Mouse (Mus musculus): ENCODE data around the gene Ppox.
"Not testable (repeated sequence)": the region's sequence is repeated elsewhere in the genome, so short reads cannot be mapped to it uniquely, and the experiment has no call there.

Ppox gene

GRCm38 (mm10) chr1:171280916-171281527 is at the start of gene Ppox:
Ppox (minus strand) TSS chr1:171281186.
- DNase-seq (ENCODE audit: low spot score in 2 of 2), result peak; percentile 93 to 96

- peak in 1 of 2 experiments; percentile 28 for DNase-seq (ENCODE audit: low spot score in 2 of 2)
These were observed 49.2 kb upstream of the Ppox start for GRCm38 (mm10) chr1:171330216-171330560.

GRCm38 (mm10) chr1:171329433-171330215 is 48.6 kb upstream of the Ppox start:
- peak in 1 of 2 experiments; percentile 33 for DNase-seq (ENCODE audit: low spot score in 2 of 2)

- DNase-seq (ENCODE audit: low spot score in 2 of 2), result peak; percentile 93 to 94
These were observed 48.0 kb upstream of the Ppox start, which contains the start of gene Dedd for GRCm38 (mm10) chr1:171328839-171329432. Dedd (plus strand) TSS chr1:171329145.

- no peak for DNase-seq (ENCODE audit: low spot score in 2 of 2)
These were observed 47.3 kb upstream of the Ppox start for GRCm38 (mm10) chr1:171328244-171328643.

GRCm38 (mm10) chr1:171326588-171326987 is 45.6 kb upstream of the Ppox start:
- DNase-seq (ENCODE audit: low spot score in 2 of 2), result not testable (repeated sequence)

GRCm38 (mm10) chr1:171325571-171325970 is 44.6 kb upstream of the Ppox start:
- DNase-seq (ENCODE audit: low spot score in 2 of 2), result no peak

- DNase-seq (ENCODE audit: low spot score in 2 of 2), result no peak
These were observed 41.0 kb upstream of the Ppox start for GRCm38 (mm10) chr1:171322012-171322411.

- DNase-seq (ENCODE audit: low spot score in 2 of 2), result no peak
These were observed 40.4 kb upstream of the Ppox start for GRCm38 (mm10) chr1:171321415-171321814.

GRCm38 (mm10) chr1:171320151-171320550 is 39.2 kb upstream of the Ppox start:
- DNase-seq (ENCODE audit: low spot score in 2 of 2), result no peak

GRCm38 (mm10) chr1:171319748-171320147 is 38.8 kb upstream of the Ppox start:
- no peak for DNase-seq (ENCODE audit: low spot score in 2 of 2)

- no peak for DNase-seq (ENCODE audit: low spot score in 2 of 2)
These were observed 28.3 kb upstream of the Ppox start for GRCm38 (mm10) chr1:171309321-171309720.

GRCm38 (mm10) chr1:171306157-171306556 is 25.2 kb upstream of the Ppox start:
- DNase-seq (ENCODE audit: low spot score in 2 of 2), result not testable (repeated sequence)

GRCm38 (mm10) chr1:171298226-171298625 is 17.2 kb upstream of the Ppox start:
- no peak for DNase-seq (ENCODE audit: low spot score in 2 of 2)

GRCm38 (mm10) chr1:171295063-171295402 is 14.0 kb upstream of the Ppox start:
- DNase-seq (ENCODE audit: low spot score in 2 of 2), result no peak

GRCm38 (mm10) chr1:171294298-171295062 is 13.5 kb upstream of the Ppox start, which contains the start of gene Ufc1:
Ufc1 (minus strand) TSS chr1:171295024.
- DNase-seq (ENCODE audit: low spot score in 2 of 2), result peak; percentile 88 to 90

- DNase-seq (ENCODE audit: low spot score in 2 of 2), result no peak
These were observed 12.9 kb upstream of the Ppox start for GRCm38 (mm10) chr1:171293906-171294297.

GRCm38 (mm10) chr1:171293351-171293750 is 12.4 kb upstream of the Ppox start:
- DNase-seq (ENCODE audit: low spot score in 2 of 2), result no peak

- DNase-seq (ENCODE audit: low spot score in 2 of 2), result no peak
These were observed 7.3 kb upstream of the Ppox start for GRCm38 (mm10) chr1:171288328-171288727.

GRCm38 (mm10) chr1:171287136-171288081 is 6.4 kb upstream of the Ppox start, which contains the start of gene Usp21:
Usp21 (minus strand) TSS chr1:171287991.
- DNase-seq (ENCODE audit: low spot score in 2 of 2), result peak; percentile 92 to 96

- DNase-seq (ENCODE audit: low spot score in 2 of 2), result no peak
These were observed 5.5 kb upstream of the Ppox start for GRCm38 (mm10) chr1:171286517-171286916.

All from frontal cortex, postnatal 36 days (tissue).